Mouse (Mus musculus) left cerebral cortex, postnatal 14 days (tissue): ENCODE results near the gene Cant1. TPM values are rescaled to one million over a fixed set of nuclear protein-coding genes. Genes with fewer than 3 reads are reported as not detected.

Experiments
- DNase-seq, 2 experiments: peaks; one replicate each; pipeline ENCODE4 v3.0.0; 2021 to 2022; ENCODE audit warnings: low spot score in 2 of 2, mixed read lengths in 1 of 2
- intact Hi-C: fragments of 180-260 bp; cut with DNase I; formaldehyde crosslinking; loops from one replicate; pipeline ENCODE4 v1.15.1; 2025
- total RNA-seq, 2 experiments: library from RNA; stranded (reverse); gene quantifications; 2 replicates each; pipeline ENCODE4 v1.2.3; 2021

The Cant1 gene
- total RNA-seq, 2 experiments from 2014 or later: 38.2 to 40.0 TPM

DNA sequence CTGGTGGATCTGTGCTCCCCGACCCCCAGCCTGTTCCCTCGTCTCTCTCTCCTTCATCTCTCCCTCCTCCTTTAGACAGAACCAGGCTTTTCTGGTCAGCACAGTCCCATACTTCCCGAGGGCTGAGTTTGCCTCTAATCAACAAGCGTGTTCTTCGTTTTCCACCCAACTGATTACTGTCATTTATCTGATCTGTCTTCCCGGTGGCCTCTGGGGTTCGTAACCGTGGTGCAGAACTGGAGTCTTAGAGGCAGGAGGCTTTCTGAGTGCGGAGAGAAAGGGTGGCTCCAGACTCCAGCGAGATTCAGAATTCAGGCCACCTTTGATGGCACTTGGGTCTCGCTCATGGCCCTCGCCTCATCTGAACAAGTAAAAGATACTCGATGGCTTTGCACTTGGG lies 15.2 kb upstream of the Cant1 start:
- intact Hi-C loops: no loop called here
- no peak for DNase-seq

DNA sequence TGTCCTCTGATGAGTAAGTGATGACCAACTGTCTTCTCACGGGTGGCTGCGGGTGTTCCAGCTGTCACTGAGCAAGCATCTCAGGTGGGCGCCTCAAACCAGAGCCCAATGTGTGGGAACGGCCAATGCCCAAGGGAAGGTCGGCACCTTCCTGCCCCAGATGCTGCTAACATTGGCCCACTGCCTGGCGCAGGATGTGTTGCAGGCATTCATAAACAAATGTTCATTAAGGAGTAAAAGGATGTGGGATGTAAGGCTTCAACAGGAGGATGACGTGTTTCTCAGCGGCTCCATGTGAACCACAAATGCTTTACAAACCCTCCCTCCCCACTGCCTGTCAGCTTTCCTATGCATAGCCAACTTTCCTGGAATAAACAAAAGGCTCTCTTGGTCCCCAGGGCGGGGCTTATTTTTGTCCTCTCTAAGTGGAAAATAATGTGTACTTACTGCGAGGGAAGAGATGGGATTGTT lies 14.5 kb upstream of the Cant1 start:
- DNase-seq: no peak
- intact Hi-C loops: no loop called here

DNA sequence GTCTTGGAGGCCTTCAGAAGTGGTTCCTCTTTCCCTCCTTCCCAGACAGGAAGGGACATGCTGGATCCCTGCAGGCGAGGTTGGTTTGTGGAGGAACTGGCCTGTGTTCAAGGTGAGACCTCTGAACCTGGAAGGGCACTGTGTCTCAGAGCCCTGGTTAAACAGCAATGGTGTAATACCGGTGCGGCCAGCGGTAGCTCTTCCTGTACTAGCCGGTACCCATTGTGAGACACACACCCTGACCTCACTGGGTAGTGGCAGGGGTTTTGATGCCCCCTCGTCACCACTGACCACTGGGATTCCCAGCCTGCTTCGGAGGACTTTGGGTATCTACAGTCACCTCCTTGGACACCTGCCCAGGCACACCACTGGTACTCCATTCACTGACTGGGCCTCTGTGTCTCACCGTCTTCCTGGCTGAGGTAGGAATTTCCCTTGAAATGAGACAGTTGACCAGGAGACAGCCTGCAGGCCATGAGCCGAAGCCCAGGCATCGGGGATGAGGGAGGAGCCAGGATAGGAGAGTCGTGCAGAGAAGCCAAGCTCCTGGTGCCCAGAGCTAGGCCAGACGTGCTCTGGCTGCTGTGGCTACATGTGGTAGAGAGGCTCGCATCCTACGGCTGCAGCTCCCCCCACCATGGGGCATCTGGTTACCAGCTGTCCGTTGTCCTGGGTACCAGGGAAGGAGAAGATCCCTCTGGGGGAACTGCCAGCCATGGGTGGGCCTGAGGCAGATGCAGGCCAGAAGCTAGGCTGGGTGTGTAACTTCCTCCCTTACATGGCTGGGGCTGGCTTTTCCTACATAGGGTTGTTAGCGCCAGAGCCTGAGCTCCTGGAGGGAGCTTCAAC lies 12.4 kb upstream of the Cant1 start:
- intact Hi-C loops: no loop called here
- no peak for DNase-seq

DNA sequence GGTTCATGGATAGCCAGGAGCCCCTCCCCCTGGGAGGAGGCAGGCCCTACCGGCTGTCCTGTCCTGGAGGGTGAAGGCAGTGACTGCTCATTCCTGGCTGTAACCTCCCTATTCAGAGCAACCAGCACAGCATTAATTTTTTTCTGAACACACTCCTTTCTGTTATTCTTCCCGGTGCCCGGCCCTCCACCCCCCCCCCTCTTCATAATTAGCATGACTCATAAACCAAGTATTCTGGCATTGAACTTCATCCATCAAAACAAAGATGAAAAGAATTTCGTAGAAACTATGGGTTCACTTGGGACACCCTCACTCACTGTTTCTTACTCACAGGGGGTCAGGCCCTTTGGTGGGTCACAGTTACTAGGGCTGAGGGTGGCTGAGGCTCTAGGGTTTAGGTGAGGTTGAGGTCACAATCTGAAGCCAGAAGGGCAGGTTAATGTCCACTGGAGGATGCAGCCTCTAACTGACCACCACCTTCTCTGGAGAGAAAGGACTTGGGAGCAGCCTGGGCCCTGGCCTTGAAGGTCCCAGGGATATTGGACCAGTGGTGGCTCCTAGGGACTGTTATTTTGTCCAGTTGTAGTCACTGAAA lies 11.5 kb upstream of the Cant1 start:
- intact Hi-C loops: no loop called here
- DNase-seq: no peak

DNA sequence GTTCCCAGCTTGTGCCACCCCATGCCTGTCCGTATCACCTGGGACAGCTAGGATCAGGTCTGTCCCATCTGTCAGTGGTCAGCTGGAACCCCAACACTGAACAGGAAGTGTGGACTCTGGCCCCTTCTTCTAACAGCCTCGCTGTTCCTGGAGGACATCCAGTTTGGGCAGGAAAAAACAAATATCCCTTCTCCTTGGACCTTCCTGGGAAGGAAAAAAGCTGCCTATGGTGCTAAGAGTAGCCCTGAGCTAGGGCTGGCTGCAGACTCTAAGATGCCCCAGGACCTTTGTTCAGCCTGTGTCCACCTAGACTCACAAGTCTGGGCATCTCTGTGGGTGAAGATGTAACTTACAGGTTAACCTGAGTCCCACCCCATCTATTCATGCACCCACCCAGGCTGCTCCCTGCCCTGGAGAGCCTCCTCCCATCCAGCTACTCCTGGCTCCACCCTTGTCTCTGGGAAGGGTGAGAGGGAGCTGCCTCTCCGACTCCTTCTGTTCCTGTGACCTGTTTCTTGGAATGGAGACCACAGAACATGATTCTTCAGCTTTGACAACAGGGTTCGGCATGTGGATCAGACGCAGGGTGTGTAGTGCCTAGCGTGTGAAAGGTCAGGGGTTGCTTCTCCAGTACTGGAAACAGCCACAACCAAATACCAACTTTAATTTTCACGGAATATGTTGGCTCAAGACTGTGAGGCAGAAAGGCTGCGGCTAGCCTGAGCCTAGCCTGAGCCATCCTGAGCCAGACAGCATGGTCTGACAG lies 10.2 kb upstream of the Cant1 start:
- intact Hi-C loops: no loop called here
- no peak for DNase-seq

DNA sequence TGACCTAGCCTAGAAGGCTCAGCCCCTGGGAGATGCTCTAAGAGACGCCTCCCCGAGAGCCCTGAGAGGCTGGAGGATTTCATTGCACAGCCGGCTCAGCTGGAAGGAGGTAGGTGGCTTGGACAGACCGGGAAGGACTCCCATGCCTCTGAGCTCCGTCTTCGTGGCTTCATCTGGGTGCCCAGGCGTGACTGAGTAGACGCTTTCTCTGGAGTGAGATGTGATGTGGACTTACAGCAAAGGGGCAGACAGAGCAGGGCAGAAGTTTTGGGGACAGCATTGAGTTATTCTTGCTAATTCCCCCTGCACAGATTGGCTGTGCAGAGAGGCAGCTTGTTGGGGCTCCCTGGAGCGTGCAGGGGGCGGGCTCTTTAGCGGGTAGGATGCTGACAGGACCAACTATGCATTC lies 9.6 kb upstream of the Cant1 start:
- intact Hi-C loops: no loop called here
- DNase-seq: no peak

DNA sequence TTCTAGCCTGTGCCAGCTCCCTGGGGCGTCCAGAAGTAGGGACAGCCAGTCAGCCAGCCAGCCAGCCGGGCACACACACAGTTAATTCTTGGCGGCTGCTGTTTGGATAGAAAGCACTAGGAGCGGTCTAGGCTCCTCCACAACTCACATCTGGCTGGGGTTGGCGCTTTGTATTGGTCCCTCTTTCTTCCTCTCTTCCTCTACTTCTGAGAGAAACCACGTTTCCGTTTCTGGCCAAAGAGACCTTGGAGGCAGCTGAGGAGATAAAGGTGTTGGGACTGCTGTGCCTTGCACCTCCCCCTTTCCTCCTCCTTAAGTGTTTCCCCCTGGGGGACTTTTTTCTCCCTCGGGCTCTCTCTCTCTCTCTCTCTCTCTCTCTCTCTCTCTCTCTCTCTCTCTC lies 9.1 kb upstream of the Cant1 start, which contains the start of gene C1qtnf1:
Gene C1qtnf1, plus strand, starts transcription at position 218 of the 400 bp plus-strand sequence.
- no peak for DNase-seq
- intact Hi-C loops: no loop called here

DNA sequence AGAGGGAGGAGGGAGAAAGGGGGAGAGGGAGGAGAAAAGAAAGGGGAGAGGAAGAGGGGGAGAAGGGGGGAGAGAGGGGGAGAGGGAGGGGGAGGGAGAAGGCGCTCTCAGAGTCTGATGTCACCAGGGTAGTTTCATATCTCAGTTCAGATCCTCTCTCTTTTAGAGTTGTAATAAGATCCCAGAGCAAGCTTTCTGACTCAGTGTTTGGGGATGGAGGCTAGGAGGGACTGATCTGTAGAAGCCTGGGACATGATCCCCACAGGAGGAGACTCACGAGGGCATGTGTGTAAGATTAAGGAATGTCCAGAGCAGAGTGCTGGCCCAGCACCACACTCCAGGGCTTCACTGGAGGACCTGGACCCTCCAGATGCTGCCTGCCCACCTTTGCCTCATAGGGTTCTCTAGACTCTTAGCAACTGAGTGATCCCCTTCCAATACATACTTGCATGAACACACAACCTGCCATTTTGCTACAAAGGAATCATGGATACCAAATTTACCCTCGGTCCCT lies 8.4 kb upstream of the Cant1 start:
- intact Hi-C loops: no loop called here
- no peak for DNase-seq

DNA sequence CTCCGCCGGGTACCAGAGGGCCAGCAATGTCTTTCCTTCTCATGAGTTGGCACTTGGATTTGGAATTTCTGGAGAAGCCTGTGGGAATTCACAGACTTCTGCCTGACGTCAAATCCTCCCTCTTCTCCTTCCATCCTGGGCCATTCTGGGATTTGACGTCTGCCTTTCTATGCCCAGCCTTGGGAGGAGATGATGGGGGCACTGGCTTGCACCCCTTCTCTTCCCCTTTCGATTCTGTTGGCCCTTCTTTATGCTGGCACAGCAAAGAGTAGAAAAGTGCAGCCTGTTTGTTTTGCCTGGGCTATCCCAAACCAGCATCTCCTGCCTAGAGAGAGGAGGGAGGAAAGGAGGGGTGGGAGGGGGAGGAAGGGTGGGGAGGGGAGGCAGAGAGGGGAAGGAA lies 7.9 kb upstream of the Cant1 start:
- no peak for DNase-seq
- intact Hi-C loops: no loop called here

DNA sequence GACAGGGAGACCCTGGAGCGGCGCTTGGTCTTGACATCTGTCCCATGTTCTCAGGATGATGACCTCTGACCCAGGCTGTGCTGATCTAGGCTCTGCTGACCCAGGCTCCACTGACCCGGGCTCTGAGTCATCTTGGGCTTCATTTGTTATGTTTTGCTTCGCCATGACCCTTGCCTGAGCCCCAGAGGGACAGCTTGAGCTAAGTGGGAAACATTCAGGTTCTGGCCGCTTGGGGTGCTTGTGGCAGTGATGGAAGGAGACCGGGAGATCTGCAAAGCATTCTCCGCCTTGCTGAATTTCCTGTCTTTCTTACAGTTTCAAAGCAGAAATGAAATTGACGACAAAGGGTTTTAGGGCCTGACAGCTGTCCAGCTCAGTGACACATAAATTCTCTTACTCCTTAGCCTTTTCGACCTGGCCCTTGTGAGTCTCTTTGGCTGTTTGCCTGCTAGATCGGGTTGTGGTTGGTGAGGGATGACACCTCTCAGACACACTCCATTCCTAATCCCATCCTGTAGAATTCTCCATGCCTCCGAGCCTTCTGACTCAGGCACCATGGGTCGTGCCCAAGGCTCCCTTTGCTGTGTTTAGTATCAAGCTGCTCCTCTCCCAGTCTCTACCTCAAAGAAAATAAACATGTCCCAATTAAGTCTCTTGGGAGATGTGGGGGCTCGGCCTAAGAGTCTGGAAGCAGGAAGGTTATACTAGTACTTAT lies 5.9 kb upstream of the Cant1 start:
- intact Hi-C loops: loop anchor here (5.0 kb wide), 1 partner anchor 313 kb away; no protein-coding TSS in a partner anchor

DNA sequence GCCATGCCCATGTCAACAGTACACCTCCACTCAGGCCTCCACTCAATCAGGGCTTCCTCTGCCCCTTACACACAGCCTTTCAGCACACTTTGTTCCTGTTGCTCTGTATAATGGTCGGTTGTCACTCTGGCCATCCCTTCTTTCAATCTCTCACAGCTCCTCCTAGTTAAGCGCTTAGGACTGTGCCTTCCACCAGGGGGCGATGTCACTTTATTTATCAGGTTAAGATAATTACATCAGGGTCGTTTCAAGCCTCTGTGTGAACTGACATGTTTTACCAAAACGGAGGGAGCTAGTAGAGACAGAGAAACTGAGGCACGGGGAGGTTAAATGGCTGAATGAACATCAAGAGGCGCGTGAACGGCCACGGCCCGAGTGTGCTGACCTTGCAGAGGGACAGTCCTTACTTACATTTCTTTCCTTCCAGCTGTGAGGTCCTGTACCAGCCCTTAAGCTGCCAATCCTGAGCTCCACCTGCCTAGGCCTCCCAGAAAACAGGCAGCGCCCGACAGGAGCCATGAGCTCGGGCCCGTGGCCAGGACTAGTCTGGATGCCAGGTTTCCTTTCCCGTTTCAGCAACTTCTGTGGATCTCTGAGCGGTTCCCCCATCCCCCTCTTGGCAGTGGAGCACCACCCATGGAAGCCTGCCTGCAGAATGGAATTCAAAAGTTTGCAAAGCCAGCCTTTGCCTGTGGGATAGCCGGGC lies 4.5 kb upstream of the Cant1 start:
- DNase-seq: peak; percentile 83 to 85
- intact Hi-C loops: loop anchor here (1.0 to 5.0 kb wide), 2 partner anchors 20 to 314 kb away; no protein-coding TSS in a partner anchor

More for the DNA sequence above, 5.9 kb upstream of the Cant1 start:
- no peak for DNase-seq

DNA sequence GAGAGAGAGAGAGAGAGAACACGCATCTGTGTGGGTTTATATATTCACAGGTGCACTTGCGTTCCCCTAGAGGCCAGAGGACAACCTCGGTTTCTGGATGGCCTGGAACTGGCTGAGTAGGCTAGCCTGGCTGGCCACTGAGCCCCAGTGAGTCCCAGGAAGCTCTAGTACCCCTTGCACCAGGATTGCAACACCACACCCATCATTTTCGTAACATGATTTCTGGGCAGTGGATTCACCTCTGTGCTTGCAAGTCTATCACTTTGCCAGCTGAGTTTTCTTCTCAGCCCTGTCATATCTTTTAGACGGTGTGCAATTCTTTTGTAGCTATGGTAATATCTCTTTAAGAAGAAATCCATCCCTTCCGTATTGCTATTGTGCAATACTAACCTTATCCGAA lies 1.4 kb upstream of the Cant1 start:
- intact Hi-C loops: loop anchor here (5.0 kb wide), 1 partner anchor 317 kb away; no protein-coding TSS in a partner anchor
- DNase-seq: no peak

DNA sequence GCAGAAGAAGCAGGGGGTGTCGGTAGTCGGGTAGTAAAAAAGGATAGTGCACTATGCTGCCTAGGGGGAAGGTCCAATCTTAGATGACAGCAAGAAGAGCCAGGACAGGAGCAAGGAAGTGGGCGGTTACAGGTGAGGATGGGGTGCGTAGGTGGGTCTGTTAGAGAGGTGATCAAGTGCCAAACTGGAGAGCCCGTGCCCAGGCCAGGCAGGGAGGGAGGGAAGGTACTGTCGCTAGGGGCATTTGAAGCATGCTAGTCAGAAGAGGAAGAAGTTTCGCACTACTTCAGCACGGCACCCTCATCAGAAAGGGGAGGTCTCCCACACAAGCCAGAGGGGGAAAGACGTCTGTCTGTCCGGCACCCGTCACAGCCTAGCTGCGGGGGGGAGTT lies 448 bp downstream of the Cant1 start:
- DNase-seq: no peak
- intact Hi-C loops: no loop called here

DNA sequence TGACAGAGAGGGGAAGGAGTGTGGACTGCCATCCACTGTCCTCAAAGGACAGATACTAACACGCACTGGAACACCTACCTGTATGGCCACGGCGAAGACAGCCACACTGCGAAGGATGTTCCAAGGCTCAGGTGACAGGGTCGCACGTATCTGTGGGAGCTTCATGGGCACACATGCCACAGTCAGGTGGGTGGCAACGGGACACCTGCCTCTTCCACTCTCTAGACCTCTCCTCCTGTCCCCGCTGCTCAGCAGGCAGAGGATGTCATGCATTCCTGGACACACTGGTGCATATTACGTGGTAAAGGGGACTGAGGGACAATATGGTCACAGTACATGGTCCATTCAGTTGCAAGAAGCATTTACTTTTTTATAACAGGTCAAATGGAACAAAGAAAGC lies 1.4 kb downstream of the Cant1 start:
- DNase-seq: no peak
- intact Hi-C loops: no loop called here

DNA sequence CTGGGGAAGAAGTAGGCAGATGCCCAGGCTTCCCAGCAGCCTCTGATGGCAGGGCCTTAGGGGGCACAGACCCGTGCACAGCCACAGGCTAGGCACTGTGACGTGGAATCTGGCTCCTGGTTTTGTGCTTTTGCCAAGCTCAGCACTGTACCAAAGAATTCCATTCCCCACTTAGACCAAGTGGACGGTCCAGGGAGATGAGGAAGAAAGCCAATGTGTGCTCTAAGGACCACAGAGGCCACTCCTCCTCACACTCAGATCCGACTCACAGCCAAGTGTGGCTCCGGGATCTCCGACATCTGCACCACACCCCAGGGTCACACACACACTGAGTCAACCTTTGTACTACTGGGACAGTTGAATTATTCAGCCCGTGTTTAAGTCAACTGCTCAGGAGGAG lies 2.8 kb downstream of the Cant1 start:
- no peak for DNase-seq
- intact Hi-C loops: no loop called here

DNA sequence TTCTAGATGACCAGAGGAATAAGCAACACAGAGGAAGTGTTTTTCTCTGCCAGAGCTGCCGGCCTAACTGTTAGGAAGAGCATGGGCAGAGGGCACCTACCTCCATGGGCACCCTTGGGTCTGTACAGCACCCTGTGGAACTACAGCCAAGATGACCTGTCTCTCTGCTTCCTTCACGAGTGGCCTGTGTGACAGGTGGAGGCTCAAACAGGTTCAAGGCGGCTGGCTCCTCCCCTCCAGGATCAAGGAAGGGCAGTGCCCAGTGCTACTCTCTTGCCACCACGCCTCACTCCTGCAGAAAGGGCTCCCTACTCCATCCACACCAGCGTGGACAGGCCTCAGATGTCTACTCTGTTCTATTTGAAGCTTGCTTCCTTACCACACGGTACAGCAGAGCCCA lies 3.3 kb downstream of the Cant1 start:
- intact Hi-C loops: no loop called here

DNA sequence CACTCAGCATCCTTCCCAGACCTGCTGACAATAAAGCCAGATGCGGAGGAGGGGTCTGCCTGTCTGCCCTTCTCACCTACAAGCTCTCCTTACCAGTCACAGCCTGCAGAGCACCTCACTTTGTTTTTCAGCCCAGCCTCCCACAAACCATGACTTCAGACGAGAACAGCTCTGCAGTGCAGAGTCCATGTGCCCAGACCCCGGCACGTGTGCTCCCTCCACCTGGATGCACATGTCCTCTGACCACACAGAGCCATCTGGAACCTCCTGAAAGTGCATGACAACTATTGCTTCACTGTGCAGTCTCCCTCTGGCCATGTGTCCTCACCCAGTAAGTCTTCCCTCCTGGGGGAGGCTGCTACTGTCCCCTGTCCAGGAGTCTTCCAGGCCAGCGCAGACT lies 4.6 kb downstream of the Cant1 start:
- intact Hi-C loops: no loop called here
- no peak for DNase-seq

More for the DNA sequence above, 3.3 kb downstream of the Cant1 start:
- no peak for DNase-seq

DNA sequence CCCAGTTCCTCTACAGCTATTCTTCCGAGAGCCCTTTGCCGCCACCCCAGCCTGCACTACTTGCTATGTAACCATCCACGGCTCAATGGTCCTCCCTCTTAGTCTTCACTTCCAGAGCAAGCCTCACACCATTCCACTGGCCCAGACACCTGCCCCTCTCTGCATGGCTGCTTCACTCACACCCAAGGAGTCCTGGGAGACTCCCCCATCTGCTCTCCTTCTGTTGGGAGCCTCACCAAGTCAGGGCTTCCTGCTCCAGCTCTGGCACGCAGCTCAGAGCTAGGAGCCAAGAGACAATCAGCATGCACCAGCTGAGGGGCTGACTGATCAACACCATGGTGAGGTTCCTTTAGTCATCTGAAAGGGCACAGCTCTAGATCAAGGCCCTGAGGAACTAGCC lies 5.8 kb downstream of the Cant1 start:
- intact Hi-C loops: no loop called here
- no peak for DNase-seq

DNA sequence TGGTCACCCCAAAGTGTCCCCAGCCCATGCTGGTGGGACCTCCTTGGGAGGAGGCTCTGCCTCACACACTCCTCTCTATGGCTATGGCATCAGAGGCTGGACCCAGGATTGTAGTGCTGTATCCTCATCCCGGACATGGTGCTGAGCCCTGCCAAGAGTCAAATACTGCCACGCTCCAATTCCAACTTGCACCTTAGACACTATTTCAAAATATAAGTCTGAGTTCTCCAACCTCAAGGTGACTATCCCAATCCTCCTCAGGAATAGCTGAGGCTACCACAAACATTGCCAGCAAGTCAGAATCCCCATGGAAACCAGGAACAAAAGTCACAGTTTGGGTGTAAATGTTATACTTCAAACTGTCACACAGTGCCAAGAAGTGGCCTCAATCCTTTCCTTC lies 6.3 kb downstream of the Cant1 start:
- DNase-seq: no peak
- intact Hi-C loops: no loop called here
